Mouse (Mus musculus) ES-Bruce4 (cell line): ENCODE measurements around the gene Acbd6. TPM values are rescaled to one million over a fixed set of nuclear protein-coding genes. Genes with fewer than 3 reads are reported as not detected.

Experiments used
- H3K27ac ChIP-seq: 2 replicates; pipeline ENCODE4 v1.5.1; 2012; ENCODE audit warnings: low read length, inconsistent platforms; ENCODE audit not compliant: insufficient read depth
- H3K27me3 ChIP-seq: 2 replicates; pipeline ENCODE4 v1.6.1; 2012; ENCODE audit warnings: mild to moderate bottlenecking, low read length, inconsistent platforms; ENCODE audit not compliant: control insufficient read depth, poor library complexity, insufficient read depth, severe bottlenecking
- H3K36me3 ChIP-seq: 2 replicates; pipeline ENCODE4 v1.6.1; 2012; ENCODE audit warnings: inconsistent platforms, mild to moderate bottlenecking, low read length, moderate library complexity; ENCODE audit not compliant: control insufficient read depth, poor library complexity, insufficient read depth, severe bottlenecking
- H3K4me1 ChIP-seq: one replicate; pipeline ENCODE4 v1.8.1; 2011; ENCODE audit warnings: low read length; ENCODE audit not compliant: control insufficient read depth, insufficient read depth
- H3K4me3 ChIP-seq: 2 replicates; pipeline ENCODE4 v1.5.1; 2011; ENCODE audit warnings: low read depth, mild to moderate bottlenecking, low read length
- H3K9ac ChIP-seq: 2 replicates; pipeline ENCODE4 v1.6.1; 2012; ENCODE audit warnings: low read depth, mild to moderate bottlenecking, inconsistent platforms; ENCODE audit not compliant: poor library complexity, severe bottlenecking
- H3K9me3 ChIP-seq: replicated peaks from 2 replicates; pipeline ENCODE4 v1.6.1; 2012; ENCODE audit warnings: mild to moderate bottlenecking, low read length, inconsistent platforms; ENCODE audit not compliant: control insufficient read depth, poor library complexity, insufficient read depth, severe bottlenecking
- CTCF ChIP-seq: IDR thresholded peaks from one replicate; pipeline ENCODE4 v1.8.1; 2011; ENCODE audit warnings: low read depth, low read length
- EP300 ChIP-seq: IDR thresholded peaks from 2 replicates; pipeline ENCODE4 v1.6.1; 2011; ENCODE audit warnings: low read depth, low read length; ENCODE audit not compliant: insufficient read depth
- POLR2A ChIP-seq: IDR thresholded peaks from one replicate; pipeline ENCODE4 v1.8.1; 2011; ENCODE audit warnings: low read length; ENCODE audit not compliant: insufficient read depth
- polyA plus RNA-seq: library from polyadenylated mRNA; stranded (reverse); fragments of >200 nt; gene quantifications from 2 replicates; pipeline ENCODE4 v1.2.4, GENCODE M21; 2011; ENCODE audit warnings: low read depth; ENCODE audit not compliant: missing spikeins, insufficient read depth, insufficient read length

Gene Acbd6
- polyA plus RNA-seq, 1 experiment, result 62.2 TPM

DNA sequence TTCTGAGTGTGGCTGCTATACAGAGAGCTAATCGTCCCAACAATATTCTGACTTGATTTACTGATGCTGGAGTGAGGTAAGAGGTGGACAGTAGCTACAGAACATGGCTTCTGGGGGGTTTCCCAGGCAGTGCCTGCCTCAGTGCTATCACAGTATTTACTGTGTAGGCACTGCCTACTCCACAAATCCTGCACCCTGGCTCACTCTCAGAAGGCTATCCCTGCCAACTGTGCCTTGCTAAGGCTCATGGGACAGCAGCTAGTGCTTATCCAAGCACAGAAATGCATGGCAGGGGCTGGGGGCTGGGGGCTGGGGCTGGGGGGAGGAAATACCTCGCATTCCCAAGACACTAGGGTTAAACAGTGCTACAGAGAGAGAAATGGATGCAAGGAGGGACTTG, 155.4 kb downstream of the Acbd6 start:
- H3K27me3 ChIP-seq, result no peaks in the 10 kb centered on the region
- no peak overlapping the region for H3K27ac ChIP-seq
- H3K4me3 ChIP-seq, result no peak overlapping the region
- no peaks in the 10 kb centered on the region for H3K9me3 ChIP-seq
- H3K4me1 ChIP-seq, result no peaks in the 10 kb centered on the region
- TF ChIP-seq CTCF (no peak), POLR2A (no peak), EP300 (no peak)
- no peaks in the 10 kb centered on the region for H3K36me3 ChIP-seq
- H3K9ac ChIP-seq, result no peak overlapping the region

DNA sequence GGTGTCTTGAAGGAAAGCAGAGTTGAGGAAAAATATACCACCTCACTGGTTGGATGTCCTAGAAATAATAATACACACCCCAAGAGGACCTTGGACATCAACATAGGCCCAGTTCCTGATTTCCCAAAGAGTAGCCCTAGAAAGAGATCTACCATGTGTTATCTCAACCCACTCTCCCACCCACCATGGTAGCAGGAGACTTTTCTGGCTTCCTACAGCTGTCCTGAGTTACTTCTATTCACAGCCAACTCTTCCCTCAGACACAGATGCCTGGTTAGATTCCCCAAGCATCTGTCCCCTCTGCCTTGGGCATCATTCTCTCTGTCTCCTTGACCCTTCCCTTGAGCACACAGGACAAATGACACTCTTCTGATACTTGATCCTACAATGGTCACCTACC, 157.4 kb downstream of the Acbd6 start:
- H3K27ac ChIP-seq, result no peak overlapping the region
- H3K4me3 ChIP-seq, result no peak overlapping the region
- no peaks in the 10 kb centered on the region for H3K27me3 ChIP-seq
- no peaks in the 10 kb centered on the region for H3K9me3 ChIP-seq
- no peaks in the 10 kb centered on the region for H3K4me1 ChIP-seq
- TF ChIP-seq CTCF (no peak), EP300 (no peak), POLR2A (no peak)
- no peaks in the 10 kb centered on the region for H3K36me3 ChIP-seq
- H3K9ac ChIP-seq, result no peak overlapping the region

DNA sequence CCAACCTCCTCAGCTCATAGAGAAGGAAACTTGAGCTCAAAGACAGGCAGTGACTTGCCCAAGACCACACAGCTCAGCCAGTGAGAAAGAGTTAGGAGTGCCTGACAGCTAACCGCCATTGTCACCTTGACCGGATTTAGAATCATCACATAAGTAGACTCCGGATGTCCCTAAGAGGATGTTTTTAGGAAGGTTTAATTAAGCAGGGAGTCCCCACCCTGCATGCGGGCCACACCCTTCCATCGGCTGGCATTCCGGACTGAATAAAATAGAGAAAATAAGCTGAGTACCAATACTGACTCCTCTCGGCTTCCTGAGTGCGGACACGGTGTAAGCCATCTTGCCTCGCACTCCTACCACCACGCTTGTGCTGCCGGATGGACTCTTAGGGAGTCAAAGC, 159.4 kb downstream of the Acbd6 start:
- Histone ChIP-seq H3K9me3 (no peaks in the 10 kb centered on the region), H3K4me3 (no peak overlapping the region), H3K36me3 (no peaks in the 10 kb centered on the region), H3K4me1 (no peaks in the 10 kb centered on the region), H3K27me3 (no peaks in the 10 kb centered on the region), H3K9ac (no peak overlapping the region), H3K27ac (no peak overlapping the region)
- TF ChIP-seq POLR2A (no peak), EP300 (no peak), CTCF (no peak)

DNA sequence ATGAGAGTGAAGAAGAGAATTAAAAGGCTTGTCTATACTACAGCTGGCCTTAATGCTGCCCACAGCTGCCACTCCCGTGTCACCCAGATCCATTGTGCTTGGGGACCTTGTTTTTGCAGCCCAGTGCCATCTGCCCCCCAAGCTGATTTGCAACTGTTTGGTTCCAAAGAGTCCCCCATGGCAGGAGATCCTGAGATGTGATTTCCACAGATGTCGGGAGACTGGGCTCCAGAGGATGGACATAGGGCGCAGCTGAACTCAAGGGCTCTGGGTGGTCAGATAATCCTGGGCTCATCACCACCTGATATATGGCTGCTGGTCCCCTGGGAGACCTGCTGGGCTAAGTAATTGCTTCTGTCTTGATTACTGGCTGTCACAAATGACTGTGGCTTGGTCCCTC, 160.9 kb downstream of the Acbd6 start:
- H3K4me1 ChIP-seq, result no peaks in the 10 kb centered on the region
- no peaks in the 10 kb centered on the region for H3K9me3 ChIP-seq
- no peak overlapping the region for H3K4me3 ChIP-seq
- H3K36me3 ChIP-seq, result no peaks in the 10 kb centered on the region
- H3K27ac ChIP-seq, result no peak overlapping the region
- no peak overlapping the region for H3K9ac ChIP-seq
- TF ChIP-seq POLR2A, result no peak
- TF ChIP-seq EP300, result no peak
- no peak for TF ChIP-seq CTCF
- H3K27me3 ChIP-seq, result no peaks in the 10 kb centered on the region

DNA sequence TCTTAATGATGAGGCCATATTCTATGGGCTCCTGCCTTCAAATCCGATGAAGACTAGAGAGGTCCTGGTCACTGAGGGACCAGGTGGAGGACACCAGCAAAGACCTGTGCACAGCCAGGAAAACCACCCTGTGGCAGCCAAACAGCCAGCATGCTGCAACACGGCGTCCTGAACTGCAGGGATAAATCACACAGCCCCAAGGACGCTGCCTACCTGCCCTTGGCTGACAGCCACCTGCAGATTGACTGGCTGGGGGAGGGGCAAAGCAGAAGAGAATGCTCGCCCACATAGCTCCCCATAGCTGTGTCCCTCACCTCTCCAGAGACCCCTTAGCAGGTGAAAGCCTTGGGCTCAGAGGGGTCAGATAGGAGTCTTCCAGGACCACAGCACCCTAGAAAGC, 162.1 kb downstream of the Acbd6 start:
- Histone ChIP-seq H3K27ac (no peak overlapping the region), H3K9me3 (no peaks in the 10 kb centered on the region), H3K4me1 (no peaks in the 10 kb centered on the region), H3K36me3 (no peaks in the 10 kb centered on the region), H3K4me3 (no peak overlapping the region), H3K27me3 (no peaks in the 10 kb centered on the region), H3K9ac (no peak overlapping the region)
- TF ChIP-seq CTCF (no peak), POLR2A (no peak), EP300 (no peak)

DNA sequence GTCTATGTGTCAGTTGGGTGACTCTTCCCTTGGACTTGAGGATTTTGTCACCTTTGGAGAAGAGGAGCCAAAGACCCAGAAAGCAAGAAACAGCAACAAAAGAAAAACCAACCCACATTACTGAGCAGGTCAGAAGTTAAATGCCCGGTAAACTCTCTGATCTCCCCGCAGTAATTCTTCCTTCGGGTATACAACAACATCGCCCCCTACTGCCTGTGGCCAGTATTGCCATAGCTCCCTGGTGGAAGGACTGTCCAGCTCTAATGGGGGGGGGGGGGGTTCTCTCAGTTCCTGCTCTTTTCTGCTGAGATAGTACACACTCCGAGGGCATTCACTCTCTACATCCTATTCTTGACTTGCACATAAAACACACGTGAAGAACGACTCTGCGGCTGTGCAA, 163.5 kb downstream of the Acbd6 start:
- H3K36me3 ChIP-seq, result no peaks in the 10 kb centered on the region
- no peaks in the 10 kb centered on the region for H3K9me3 ChIP-seq
- H3K27me3 ChIP-seq, result no peaks in the 10 kb centered on the region
- H3K9ac ChIP-seq, result no peak overlapping the region
- no peaks in the 10 kb centered on the region for H3K4me1 ChIP-seq
- H3K4me3 ChIP-seq, result no peak overlapping the region
- no peak overlapping the region for H3K27ac ChIP-seq
- TF ChIP-seq CTCF (peak; percentile 26), EP300 (no peak)
